Mouse (Mus musculus) yolk sac, embryonic 10.5 days (tissue): ENCODE measurements at regions not wholly inside any gene's neighbourhood (a gene's known extent, or its start where the extent isn't known, plus 50 kb on each side); places are given as distances from the start of the nearest gene placed in this dataset.

Experiments
- DNase-seq: peaks from one replicate; pipeline ENCODE4 v3.0.0-alpha.2; 2017; ENCODE audit warnings: low spot score

GRCm38 (mm10) chr11:34153749-34154525 is 54.0 kb downstream of the Foxi1 start:
- no peak for DNase-seq

GRCm38 (mm10) chr11:34149370-34149976 is 51.1 kb upstream of the 4930469K13Rik start:
- peak; percentile 41 for DNase-seq
